Mouse (Mus musculus) left cerebral cortex, adult 11 months (tissue): ENCODE results near the gene Snx21.
"Not testable (repeated sequence)": the region's sequence is repeated elsewhere in the genome, so short reads cannot be mapped to it uniquely, and the experiment has no call there.

Experiments used
- DNase-seq: peaks from one replicate; pipeline ENCODE4 v3.0.0; 2022; ENCODE audit warnings: low spot score

Gene Snx21

DNA sequence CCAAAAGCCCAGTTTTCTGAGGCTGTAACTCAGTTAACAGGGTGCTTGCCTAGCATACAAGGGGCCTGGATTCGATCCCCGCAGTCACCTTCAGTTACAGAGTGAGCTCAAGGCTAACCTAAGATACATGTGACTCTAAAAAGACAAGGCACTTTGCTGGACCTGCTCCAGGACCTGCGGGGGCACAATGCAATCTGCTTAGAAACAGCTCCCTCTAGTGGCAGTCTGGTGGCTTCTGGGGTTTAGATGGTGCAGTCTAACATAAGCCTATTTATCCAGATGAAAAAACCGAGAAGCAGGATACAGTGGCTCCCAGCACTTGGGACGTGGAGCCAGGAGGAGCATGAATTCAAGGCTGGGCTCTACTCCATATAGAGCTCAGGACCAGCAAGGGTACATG lies 8.7 kb downstream of the Snx21 start:
- DNase-seq: peak; percentile 66

DNA sequence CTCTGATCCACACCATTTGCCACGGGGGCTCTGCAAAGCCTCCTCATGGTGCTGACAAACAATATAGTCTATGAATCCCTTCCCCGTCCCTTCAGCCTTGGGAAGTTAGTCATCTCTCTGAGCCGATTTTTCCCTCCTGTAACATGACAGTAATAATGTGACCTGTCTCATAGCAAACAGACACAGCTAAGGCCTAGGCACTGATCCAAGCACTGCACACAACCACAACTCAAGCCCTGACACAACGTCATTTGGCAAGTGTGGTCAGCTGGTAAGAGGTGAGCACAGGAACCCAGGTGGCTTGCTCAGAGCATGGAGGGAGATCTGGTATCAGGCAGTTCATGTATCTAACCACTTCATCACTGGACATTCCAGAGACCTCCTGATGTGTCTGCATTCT lies 10.2 kb downstream of the Snx21 start:
- no peak for DNase-seq

DNA sequence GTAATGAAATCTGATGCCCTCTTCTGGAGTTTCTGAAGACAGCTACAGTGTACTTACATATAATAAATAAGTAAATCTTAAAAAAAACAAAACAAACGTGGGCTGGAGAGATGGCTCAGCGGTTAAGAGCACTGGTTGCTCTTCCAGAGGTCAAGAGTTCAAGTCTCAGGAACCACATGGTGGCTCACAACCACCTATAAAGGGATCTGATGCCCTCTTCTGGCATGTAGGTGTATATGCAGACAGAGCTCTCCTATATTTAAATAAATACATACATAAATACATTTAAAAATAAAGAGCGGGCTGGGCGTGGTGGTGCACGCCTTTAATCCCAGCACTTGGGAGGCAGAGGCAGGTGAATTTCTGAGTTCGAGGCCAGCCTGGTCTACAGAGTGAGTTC lies 12.9 kb downstream of the Snx21 start:
- DNase-seq: not testable (repeated sequence)

DNA sequence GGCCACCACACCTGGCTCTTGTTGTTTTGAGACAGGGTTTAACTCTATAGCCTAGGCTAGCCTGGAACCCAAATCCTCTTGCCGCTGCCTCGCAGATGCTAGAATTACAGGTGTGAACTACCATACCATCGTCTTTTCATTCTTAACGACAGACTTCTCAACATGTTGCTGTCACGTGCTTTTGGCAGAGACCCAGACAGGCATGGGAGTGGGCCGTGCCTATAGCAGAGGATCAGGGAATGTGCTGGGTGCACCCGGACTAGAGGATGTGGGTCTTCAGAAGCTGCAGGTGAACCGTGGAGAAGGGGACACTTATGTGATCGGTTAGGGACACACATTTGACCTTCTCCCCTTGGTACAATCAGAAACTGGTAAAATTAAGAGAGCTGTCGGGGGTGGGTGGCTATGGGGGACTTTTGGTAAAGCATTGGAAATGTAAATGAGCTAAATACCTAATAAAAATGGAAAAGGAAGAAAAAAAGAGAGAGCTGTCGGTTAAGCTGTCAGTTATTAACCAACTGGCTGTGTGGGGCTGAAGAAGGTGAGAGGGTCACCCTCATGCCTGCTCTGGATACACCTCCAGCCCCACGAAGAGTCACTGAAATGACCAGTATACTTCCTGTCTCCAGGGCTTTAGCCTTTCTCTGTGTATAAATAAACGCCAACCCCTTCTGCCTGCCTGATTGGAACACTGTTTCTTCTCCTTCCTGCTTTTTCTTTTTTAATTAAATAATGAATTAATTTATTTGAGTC lies 14.8 kb downstream of the Snx21 start:
- DNase-seq: no peak

DNA sequence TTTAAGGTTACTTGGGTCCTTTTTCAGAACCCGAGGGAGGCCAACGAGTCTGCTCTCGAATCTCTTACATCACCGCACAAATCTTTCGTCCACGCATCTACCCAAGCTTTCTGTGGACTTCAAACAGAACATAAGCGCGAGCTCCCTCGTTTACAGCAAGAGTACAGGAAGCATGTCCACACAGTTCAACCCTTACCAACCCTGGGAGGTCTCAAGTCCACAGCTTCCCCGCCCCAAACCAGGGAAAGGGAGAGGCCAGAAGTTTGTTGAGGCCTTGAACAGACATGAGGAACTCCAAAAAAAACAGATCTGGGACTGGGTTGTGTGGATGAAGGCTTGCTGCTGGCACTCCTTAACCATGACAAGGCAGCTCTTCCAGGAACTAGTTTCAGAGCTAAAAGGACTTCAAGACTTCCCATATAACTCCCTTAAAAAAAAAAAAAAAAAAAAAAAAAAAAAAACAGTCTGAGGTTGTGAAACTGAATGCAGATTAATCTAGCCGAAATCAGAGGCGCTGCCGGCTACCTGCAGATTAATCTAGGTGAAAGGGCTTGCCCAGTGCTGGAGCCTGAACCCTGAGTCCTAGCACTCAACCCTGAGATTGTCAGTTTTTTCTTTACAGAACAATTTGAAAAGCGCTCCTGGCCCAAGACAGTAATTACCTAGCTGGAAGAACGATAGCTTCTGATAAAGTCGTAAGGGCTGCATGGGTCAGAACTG lies 17.7 kb downstream of the Snx21 start:
- no peak for DNase-seq

DNA sequence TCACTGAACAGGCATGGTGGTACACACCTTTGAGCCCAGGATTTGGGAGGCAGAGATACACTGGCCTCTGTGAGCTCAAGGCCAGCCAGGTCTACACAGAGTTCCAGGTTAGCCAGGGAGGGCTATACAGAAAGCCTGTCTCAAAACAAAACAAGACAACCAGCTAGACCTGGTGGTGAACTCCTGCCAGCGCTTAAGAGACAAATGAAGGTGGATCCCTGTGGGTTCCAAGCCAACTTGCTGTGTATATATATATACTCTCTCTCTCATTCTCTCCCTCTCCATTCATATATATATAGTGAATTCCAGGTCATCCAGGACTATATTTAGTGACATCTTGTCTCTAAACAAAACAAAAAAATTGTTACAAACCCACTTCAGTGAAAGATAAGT lies 18.3 kb downstream of the Snx21 start:
- no peak for DNase-seq

DNA sequence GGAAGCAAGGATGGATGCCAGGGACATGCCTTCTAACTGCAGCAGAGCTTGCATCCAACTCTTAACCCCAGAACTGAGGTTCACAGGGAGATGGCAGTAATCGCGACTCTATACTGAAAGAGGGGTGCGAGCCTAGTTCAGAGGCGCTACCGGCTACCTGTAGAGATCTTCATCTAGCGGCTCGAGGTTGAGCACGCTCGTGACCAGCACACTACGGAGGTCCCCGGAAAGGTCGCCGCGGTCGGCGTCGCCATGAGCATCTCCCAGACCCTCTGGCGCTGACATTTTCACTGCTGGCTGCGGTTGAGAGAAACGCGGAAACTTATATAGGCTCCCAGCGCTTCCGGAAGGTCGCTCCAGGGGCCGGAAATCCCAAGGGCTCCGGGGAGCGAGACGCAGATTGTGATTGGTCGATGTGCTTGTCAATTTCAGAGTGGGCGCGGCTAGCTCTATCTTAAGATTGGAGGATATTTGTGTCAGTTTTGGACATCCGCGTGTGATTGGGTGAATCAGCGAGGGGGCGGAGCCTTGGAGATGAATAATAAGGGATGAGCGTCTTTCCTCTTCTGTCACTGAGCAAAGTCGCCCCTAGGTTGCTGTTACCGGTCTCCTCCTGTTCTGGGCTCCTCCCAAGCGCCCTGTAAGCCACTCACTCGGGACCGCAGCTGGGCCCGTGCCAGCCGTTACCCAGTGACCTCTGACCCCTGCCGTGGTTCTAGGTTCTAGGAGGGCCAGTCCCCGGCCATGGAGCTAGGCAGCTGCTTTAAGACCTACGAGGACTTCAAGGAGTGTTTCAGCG lies 19.1 kb downstream of the Snx21 start, which contains the start of the genes Acot8 and Zswim3:
Gene Acot8, minus strand, starts transcription at position 350 of the 799 bp plus-strand sequence.
Gene Zswim3, plus strand, starts transcription at position 566 of the 799 bp plus-strand sequence.
- peak; percentile 98 for DNase-seq

DNA sequence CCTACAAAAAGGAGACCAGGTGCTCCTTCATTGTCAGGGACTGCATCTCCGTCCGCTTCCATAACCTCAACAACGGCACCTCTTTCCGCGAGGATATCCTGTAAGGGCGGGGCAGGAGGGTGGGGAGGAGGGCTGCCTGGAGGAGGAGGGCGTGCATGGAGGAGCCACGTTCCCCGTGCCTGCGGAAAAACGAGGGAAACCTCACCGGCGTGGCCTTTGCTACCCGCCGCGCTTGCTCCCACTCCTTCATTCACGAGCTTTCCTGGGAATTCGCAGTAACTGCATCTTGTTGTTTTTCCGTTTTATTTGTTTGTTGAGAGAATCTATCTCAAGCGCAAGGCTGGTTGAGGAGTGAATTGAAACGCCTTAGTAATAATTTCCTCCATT lies 19.7 kb downstream of the Snx21 start:
- DNase-seq: no peak

DNA sequence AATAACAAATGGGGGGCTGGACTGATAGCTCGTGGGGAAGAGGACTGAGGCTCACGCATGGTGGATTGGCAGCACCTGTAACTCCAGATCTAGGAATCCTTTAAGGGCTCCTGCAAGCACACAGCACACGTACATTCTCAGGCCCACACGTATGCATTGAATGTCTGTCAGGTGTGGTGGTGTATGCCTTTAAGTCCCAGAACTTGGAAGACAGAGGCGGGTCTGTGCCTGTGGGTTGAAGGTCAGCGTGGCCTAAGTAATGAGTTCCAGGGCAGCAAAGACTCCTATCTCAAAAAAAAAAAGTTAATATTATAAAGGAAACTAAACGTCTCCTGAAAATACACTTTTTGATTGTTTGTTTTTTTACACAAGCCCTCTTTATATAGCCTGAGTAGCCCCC lies 21.0 kb downstream of the Snx21 start:
- no peak for DNase-seq

DNA sequence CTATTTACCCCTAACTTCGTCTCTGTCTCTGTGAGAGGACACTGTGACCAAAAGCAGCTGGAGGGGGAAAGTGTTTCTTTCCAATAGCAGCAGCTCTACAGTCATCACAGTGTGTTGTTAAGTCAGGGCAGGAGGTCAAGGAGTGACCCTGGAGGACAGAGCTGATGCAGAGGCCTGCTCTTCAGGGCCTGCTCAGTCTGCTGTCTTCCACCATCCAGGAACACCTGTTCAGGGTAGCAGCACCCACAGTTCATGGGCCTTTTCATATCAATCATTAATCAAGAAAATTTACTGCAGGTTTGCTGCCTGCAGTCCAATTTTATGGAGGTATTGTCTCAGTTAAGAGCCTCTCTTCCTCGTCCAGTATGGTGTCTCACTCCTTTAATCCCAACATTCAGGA lies 27.9 kb downstream of the Snx21 start:
- no peak for DNase-seq

DNA sequence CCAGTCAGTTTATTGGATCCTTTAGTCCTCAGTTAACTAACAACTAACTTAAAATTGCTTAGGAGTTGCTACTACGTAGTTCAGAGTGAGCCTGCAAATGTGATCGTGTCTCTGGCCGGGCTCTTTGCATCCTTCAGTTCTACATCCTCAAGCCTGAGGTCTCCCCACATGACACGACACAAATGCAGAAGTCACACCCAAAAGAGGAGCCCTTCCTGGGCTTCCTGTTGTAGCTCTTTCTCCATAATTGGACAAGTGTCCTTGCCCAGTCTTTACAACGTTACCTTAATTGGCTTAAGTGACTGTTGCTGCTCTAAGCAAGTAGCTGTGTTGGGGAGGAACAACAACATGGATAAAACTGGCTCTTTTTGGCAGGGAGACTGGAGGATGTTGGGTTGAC lies 29.7 kb downstream of the Snx21 start:
- no peak for DNase-seq

DNA sequence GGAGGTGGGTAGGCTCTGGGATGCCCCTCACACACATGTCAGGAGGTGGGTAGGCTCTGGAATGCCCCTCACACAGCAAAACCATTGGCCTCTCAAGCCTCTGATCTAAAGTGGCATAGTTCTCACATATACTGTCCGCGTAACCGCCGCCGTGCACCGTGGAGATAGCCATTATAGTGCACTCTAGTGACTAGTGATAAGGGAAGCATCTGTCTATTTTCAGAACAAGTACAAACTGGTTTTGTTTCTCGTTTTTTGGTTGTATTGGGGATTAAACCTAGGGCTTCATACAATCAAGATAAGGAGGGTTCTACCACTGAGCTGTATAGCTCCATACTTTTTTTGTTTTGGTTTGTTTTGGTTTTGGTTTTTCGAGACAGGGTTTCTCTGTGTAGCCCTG lies 30.2 kb downstream of the Snx21 start:
- DNase-seq: no peak

DNA sequence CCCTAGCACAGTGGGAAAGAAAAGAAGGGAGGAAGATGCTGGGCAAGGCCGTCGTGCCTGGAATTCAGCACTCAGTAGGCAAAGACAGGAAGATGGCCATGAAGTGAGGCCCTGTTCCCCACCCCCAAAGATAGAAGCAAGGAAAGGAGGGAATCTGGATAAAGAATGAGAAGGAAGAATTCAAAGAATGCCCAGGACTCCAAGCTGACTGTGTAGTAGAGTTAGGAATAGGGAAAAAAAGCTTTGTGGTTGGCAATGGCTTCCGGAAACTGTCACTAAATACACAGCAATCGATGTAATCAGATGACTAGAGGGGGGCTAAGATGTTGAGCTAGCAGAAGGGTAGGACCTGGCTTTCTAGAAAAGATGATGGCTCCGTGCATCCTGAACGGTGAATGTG lies 31.6 kb downstream of the Snx21 start:
- DNase-seq: no peak

DNA sequence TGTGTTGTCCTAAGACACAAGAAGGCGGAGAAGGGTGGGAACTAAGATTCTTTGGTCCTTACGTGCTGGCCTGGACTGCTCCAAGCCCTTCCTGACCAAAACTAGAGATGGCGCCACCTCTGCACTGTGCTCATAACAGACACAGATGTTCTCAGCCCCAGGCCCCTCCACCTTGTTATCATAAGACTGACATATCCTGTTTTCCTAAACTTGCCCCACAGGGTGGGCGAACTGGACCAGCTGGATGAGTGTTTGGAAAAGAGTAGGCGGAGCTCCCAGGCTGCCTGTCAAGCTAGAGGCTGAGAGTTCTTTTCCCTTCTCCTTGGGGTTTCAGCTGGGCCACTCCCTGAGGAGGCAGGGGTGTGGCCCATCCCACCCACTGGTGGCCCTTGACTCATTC lies 32.1 kb downstream of the Snx21 start:
- DNase-seq: no peak

DNA sequence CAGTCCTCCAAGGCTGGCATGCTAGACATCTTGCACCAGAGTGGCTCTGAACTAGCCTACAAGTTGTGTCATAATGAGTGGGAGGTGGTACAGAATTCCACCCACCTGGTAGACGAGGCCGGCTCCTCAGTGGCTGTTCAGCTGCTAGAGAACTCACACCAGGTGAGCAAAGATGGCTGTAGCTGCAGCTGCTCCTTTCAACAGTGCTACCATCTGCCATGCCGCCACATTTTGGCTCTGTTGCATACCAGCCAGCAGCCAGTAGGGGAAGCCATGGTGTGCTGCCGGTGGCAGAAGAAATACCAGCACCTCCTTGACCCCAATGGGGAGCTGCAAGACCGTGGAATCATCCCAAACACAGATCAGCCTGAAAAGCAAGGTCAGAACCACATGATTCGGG lies 35.4 kb downstream of the Snx21 start:
- DNase-seq: no peak

DNA sequence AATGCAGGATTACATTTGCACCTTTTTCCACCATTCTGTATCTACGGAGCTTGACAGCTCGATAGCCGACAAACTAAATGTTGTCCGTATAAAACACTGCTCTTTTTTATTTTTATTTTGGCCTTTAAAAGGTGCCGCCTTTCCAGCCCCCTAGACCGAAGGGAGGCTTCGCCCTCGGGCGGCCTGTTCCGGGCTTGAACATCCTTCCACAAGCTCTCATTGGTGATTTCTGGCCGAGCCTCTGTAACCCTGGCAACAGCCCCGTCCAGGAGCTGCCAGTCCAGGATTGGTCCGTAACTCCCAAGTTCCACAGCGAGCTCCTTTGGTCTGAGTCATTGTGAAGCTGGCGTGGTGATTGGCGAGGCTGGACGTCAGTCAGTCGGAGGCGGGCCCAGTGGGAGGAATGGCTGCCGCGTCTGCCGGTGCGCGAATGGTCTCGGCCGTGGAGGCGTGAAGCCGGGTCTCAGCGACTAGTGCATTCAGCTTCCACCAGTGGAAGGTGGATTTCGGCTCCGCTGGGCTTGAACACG lies 37.1 kb downstream of the Snx21 start, which contains the start of gene Zswim1:
Gene Zswim1, plus strand, starts transcription at position 51 of the 530 bp plus-strand sequence.
- DNase-seq: peak; percentile 99

DNA sequence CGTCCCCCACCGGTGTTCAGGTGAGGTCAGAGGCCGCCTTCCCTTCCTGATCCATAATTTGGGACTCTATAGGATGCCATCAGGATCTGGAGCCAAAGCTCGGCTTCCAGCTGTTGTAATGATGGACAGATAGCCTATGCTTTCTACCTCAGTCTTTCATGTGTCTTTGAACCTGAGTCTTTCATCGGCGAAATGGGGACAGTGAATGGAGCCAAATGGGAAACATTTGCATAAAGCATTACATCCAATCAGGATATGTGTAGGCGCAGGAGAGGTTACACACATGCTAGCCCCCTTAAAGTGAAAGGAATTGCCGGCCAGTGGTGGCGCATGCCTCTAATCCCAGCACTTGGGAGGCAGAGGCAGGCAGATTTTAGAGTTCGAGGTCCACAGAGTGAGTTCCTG lies 37.6 kb downstream of the Snx21 start:
- no peak for DNase-seq

DNA sequence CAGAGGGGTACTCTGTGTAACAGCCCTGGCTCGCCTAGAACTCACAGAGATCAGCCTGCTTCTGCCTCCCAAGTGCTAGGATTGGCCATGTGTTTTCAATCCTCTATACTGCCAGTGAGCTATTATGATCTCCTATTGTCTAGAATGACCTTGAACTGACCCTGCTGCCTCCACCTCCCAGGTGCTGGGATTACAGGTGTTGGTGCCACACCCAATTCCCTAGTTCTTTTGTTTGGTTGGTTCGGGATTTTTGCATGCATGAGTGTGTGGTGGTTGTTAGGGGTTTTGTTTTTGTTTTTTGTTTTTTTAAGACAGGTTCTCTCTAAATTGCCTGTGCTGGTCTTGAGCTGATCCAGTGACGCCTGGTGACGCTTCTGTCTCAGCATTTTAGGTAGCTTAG lies 38.3 kb downstream of the Snx21 start:
- DNase-seq: no peak

DNA sequence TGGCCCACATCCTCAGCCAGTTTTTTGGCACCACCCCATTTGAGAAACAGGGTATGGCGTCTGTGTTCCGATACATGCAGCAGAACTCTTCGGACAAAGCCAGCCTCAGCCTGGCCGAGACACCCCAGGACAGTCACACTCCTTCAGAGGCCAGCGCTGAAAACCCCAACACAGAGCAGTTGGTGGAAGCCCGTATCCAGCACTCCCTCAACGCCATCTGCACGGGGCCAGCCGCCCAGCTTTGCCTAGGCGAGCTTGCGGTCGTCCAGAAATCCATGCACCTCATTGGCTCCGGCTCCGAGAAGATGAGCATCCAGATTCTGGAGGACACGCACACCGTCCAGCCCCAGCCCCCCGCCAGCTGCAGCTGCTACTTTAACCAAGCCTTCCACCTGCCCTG lies 39.9 kb downstream of the Snx21 start:
- DNase-seq: no peak

DNA sequence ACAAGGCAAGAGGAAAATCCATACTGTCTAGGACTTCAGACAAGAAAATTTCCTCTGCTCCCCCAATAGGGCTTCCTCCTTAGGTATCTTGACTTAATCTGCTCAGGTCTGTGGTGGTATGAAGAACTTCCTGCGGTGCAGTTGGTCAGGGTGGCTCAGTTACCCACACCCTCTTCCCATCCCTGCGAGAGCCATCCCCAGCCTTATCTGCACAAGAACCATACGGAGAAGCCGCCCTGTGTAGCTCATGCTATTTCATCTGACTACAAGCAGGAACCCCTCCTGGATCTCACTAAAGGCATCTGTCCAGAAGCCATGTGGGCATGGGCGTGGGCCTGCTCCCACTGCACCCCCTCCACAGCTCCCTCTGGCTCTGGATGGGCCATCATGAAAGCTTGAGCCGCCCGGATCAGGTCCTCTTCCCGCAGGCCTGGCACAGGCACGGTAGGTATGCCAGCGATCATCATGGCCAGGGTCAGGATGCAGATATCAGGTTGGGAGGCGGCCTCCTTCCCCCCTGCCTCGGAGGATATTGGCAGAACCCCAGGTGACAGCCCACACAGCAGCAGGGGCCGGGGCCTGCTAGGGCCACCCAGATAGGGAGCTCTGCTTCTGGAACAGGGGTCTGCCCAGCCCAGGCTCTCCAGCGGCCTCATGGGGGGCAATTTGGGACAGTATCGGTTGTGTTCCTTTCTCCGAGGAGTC lies 41.7 kb downstream of the Snx21 start:
- no peak for DNase-seq

DNA sequence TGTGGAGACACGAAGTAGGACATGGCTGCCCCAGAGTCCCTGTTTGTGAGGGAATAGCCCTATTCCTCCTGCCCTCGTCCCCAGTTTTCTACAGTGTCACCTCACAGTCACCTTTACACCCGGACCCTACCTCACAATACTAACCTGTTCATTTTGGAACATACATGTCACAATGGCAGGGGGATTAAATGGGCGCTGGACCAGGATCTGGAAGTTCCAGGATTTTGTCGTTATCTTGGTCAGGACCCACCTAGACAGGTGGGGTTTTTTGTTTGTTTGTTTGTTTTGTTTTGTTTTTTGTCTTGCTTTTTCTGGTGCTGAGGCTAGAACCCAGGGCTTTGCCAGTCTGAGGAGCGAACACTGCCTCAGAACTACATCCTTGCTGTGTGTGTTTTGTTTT lies 42.8 kb downstream of the Snx21 start, which contains the start of gene Spata25:
Gene Spata25, minus strand, starts transcription at position 101 of the 400 bp plus-strand sequence.
- no peak for DNase-seq

DNA sequence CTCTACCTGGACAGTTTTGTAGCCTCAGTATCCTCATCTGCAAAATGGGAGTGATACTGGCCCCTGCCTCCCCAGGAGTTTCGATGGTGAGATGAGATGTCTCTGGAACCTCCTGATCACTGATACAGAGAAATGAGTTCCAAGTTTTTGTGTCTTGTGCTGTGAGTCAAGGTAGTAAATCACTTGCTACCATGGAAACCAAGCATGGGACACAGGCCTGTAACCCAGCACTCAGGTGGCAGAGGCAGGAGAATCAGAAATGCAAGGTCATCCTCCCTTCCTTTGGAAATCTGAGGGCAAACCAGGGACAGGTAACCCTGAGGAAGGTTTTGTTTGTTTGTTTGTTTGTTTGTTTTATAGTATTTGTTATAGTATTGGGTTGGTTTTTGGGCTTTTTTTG lies 43.5 kb downstream of the Snx21 start:
- no peak for DNase-seq
